Mouse (Mus musculus) midbrain, embryonic 13.5 days (tissue): Measurements from ENCODE around the gene Six3. TPM values are rescaled to one million over a fixed set of nuclear protein-coding genes. Genes with fewer than 3 reads are reported as not detected.
A peak's percentile ranks its signal among the peaks of the same experiment; 100 is the strongest.

ENCODE experiments used
- ATAC-seq: fragments of 200-750 bp; cut with Nextera tagmentation; 2 replicates; pipeline ENCODE4 v1.8.0; 2017; ENCODE audit warnings: mild to moderate bottlenecking, moderate TSS enrichment, moderate library complexity
- H3K27ac ChIP-seq: fragments of 300-500 bp; sonication (generic); 2 replicates; pipeline ENCODE4 v1.5.1; 2015; ENCODE audit warnings: inconsistent platforms, mild to moderate bottlenecking, moderate library complexity
- H3K27me3 ChIP-seq: fragments of 300-500 bp; sonication (generic); 2 replicates; pipeline ENCODE4 v1.6.1; 2015; ENCODE audit warnings: mild to moderate bottlenecking, inconsistent platforms
- H3K36me3 ChIP-seq: fragments of 300-500 bp; sonication (generic); 2 replicates; pipeline ENCODE4 v1.6.1; 2015; ENCODE audit warnings: mild to moderate bottlenecking, inconsistent platforms
- H3K4me1 ChIP-seq: fragments of 300-500 bp; sonication (generic); replicated peaks from 2 replicates; pipeline ENCODE4 v1.6.1; 2015; ENCODE audit warnings: inconsistent platforms
- H3K4me2 ChIP-seq: fragments of 300-500 bp; sonication (generic); replicated peaks from 2 replicates; pipeline ENCODE4 v1.6.1; 2015; ENCODE audit warnings: moderate library complexity, mild to moderate bottlenecking, inconsistent platforms
- H3K4me3 ChIP-seq: fragments of 300-500 bp; sonication (generic); replicated peaks from 2 replicates; pipeline ENCODE4 v1.5.1; 2015; ENCODE audit warnings: mild to moderate bottlenecking, inconsistent platforms
- H3K9ac ChIP-seq: fragments of 300-500 bp; sonication (generic); replicated peaks from 2 replicates; pipeline ENCODE4 v1.6.1; 2015; ENCODE audit warnings: mild to moderate bottlenecking, inconsistent platforms
- H3K9me3 ChIP-seq: fragments of 300-500 bp; sonication (generic); 2 replicates; pipeline ENCODE4 v1.6.1; 2016; ENCODE audit warnings: mild to moderate bottlenecking, inconsistent platforms
- WGBS: fragments of 180-500 bp; shearing (Covaris S2); methylation state at CpG from one replicate; pipeline ENCODE4 v1.1.7; 2015; 5-methylcytosine and 5-hydroxymethylcytosine counted together
- polyA plus RNA-seq: library from polyadenylated mRNA; unstranded; fragments of >200 nt; fragmentation: Nextera tagmentation; extraction: Ambion mirVana; gene quantifications from 2 replicates; pipeline ENCODE4 v1.2.1, GENCODE M21; 2015

Gene Six3
- polyA plus RNA-seq, 1 experiment from 2014 or later, result 21.9 TPM

DNA sequence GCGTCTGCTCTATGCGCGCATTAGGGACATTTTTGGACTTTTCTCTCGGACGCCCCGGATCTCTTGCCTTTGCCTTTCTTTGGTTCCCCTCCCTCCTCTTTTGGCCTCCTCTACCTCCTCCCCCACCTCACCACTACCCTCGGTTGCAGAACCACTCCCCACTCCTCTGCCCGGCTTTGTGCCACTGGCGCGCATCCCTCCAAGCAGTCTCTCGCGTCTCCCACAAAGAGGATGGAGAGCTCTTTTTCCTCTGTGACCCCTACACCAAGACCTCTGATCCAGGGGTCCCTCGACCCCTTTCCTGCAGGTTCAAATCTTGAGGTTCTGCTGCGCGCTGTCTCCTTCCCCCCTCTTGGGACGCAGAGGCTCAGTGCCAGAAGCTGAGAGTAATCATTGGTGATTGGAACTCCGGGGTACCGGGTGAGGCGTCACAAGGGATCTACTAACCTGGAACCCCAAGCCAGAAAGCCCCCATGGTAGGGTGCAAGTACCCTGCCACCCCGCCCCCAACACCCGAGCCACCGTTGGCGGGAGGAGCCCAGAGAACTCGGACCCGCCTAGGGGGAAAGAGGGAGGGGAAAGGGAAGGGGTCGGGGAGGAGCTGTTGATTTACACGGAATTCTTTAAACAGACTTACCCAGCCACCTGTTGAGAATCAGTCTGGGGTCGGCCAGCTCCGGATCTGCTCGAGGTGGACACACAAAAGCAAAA is 758 bp downstream of the Six3 start:
- peaks cover 100% of the 10 kb centered on the region for H3K27me3 ChIP-seq
- peak overlapping the region; percentile 39 for H3K4me3 ChIP-seq
- ATAC-seq, result no peak
- peak overlapping the region; percentile 88 for H3K27ac ChIP-seq
- H3K36me3 ChIP-seq, result no peaks in the 10 kb centered on the region
- no peaks in the 10 kb centered on the region for H3K9me3 ChIP-seq
- peaks cover 20% of the 10 kb centered on the region for H3K4me1 ChIP-seq
- WGBS, result under 1% methylated on average over 25 of the region's 30 CpGs
- H3K4me2 ChIP-seq, result peak overlapping the region; percentile 53
- H3K9ac ChIP-seq, result peak overlapping the region; percentile 56

DNA sequence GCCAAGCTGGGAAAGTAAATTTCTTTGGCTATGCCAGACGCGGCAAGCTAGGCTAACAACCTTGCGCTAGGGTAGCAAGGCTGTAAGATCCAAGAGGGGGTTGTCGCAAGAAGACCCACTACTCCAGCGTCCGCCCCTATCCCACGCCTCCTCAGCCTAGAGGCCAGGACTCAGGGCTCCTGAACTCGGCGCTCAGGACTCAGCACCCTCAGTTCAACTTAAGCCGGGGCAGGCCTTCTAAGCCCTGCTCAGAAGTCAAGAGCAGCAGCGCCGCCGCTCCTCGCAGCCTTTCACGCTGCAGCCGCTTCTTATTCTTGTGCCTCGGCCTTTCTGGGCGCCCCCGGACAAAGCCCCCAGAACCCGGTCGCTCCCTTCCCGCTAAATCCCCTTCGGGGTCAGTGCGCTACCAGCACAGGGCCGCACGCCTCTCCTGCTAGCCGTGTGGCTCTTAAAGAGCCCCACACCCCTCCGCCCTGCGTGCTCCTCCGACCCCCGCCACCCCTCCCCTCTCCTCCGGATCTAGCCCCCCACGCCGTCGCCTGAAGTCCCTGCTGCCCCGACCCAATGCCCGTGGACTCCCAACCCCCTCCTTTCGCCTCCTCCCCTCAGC is 1.4 kb downstream of the Six3 start:
- Histone ChIP-seq H3K27me3 (peaks cover 100% of the 10 kb centered on the region), H3K4me2 (peak overlapping the region; percentile 53), H3K9ac (peak overlapping the region; percentile 56), H3K36me3 (no peaks in the 10 kb centered on the region), H3K27ac (peak overlapping the region; percentile 88), H3K4me3 (peak overlapping the region; percentile 39), H3K9me3 (no peaks in the 10 kb centered on the region), H3K4me1 (peaks cover 20% of the 10 kb centered on the region)
- ATAC-seq, result no peak; the same call in 1 of the 2 replicates
- WGBS, result 1% methylated on average over 38 of the region's 38 CpGs

DNA sequence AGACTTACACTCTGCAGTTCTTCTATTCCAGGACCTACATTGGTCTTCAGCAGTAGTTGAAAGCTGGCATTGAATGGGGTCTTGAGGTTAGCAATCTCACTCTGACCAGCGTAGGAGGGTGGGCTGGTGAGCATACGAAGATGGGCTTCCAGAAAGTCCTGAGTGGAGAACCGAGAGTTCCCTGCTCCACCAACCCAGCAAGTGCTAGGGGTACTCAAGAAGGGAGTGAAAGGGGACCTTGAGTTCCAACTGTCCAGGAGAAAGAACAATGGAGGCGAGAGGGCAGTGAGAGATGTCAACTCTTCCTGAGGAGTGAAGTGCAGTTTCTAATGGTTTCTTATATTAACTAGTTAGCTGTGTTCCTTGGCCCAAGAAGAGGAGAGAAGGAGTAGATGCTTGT is 2.2 kb downstream of the Six3 start:
- Histone ChIP-seq H3K36me3 (no peaks in the 10 kb centered on the region), H3K4me1 (peaks cover 21% of the 10 kb centered on the region), H3K9me3 (no peaks in the 10 kb centered on the region), H3K9ac (peak overlapping the region; percentile 63; the same call in 1 of the 2 replicates), H3K4me2 (peak overlapping the region; percentile 53), H3K27ac (peak overlapping the region; percentile 88), H3K4me3 (peak overlapping the region; percentile 39), H3K27me3 (peaks cover 100% of the 10 kb centered on the region)
- WGBS, result 2% methylated on average over 4 of the region's 4 CpGs
- ATAC-seq, result no peak

DNA sequence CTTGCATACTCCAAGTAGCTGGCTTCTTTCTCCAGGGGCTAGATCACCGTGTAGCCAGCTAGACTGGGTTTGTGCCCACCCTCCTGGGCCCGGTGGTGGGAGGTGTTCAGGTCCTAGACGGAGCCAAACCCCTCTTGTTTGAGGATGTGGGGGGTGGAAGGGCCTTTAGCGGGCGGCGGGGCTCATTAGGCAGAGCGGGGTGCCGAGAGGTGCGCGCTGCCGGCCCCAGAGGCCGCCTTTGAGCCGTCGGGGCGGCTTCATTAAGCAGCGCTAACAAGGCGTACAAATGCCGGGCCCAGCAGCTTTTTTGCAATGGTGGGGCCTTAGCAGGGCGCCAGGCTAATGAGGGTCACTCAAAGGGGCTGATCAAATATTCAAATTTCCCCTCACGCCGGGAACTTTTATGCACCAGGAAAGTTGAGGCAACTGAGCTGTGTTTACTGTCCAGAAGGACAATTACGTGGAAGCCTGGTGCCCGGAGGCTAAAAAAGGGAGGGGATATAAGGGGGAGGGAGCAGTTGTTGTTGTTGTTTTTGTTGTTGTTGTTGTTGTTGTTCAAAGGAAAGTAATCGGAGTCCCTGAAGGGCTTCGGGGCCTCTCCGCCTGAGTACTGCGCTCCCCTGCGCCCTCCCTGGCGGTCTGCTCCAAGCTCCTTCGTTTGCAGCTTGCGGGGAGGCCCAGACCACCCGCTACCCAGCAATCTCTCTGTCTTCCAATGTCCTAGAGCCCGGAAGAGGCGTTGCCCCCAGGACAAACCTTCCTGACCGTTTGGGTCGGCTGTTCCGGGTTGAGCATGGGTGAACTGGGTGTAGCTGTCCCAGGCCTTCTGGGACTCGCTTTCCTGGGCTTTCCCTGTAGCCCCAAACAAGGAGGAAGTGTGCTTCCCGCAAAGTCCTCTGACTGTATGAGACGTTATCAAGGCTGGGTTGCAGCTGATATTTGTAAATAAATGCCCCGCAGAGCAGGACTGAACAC is 3.4 kb downstream of the Six3 start:
- 1% methylated on average over 41 of the region's 41 CpGs for WGBS
- Histone ChIP-seq H3K9me3 (no peaks in the 10 kb centered on the region), H3K4me2 (peak overlapping the region; percentile 53), H3K9ac (peak overlapping the region; percentile 63), H3K27ac (peak overlapping the region; percentile 88), H3K4me1 (peaks cover 33% of the 10 kb centered on the region), H3K4me3 (peak overlapping the region; percentile 39), H3K27me3 (peaks cover 100% of the 10 kb centered on the region), H3K36me3 (no peaks in the 10 kb centered on the region)
- ATAC-seq, result no peak

DNA sequence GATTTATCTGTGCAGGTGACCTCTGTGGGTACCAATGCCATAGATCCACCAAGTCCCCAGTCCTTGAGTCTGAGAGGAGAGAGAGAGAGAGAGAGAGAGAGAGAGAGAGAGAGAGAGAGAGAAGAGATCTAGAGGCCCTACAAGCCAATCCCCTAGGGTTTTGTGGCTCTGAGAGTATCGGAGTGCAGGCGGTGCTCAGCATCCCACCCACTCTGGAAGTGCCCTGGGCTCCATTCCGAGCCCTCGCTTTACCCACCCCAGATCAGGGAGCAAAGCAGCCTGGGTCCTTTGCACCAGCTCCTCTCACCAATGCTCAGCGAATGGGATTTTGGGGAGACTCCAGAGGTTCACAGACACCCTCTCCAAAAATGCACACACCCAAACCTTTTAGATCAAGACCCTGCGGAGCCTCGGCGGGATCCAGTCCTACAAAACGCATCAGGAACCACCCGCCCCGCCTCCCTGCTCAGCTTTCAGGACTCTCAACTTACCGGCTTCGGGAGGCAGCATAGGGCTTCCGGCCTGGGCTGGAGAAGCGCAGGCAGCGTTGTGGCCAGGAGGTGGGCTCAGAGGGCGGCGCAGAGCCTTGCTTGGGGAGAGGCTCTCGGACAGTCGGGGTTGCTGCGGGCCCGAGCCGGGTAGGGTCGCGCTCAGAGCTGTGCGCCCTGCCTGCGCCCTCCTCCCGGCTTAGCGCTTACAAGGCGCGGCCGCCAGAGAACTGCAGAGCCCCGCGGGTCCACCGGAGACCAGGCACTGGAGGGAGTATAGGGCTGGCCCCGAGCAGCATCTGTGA is 4.4 kb downstream of the Six3 start:
- Histone ChIP-seq H3K27ac (peak overlapping the region; percentile 88), H3K36me3 (no peaks in the 10 kb centered on the region), H3K4me1 (peaks cover 34% of the 10 kb centered on the region), H3K9ac (peak overlapping the region; percentile 63), H3K9me3 (no peaks in the 10 kb centered on the region), H3K4me3 (peak overlapping the region; percentile 39), H3K27me3 (peaks cover 100% of the 10 kb centered on the region), H3K4me2 (peak overlapping the region; percentile 53)
- under 1% methylated on average over 33 of the region's 36 CpGs for WGBS
- peak; percentile 12; the same call in 1 of the 2 replicates for ATAC-seq

DNA sequence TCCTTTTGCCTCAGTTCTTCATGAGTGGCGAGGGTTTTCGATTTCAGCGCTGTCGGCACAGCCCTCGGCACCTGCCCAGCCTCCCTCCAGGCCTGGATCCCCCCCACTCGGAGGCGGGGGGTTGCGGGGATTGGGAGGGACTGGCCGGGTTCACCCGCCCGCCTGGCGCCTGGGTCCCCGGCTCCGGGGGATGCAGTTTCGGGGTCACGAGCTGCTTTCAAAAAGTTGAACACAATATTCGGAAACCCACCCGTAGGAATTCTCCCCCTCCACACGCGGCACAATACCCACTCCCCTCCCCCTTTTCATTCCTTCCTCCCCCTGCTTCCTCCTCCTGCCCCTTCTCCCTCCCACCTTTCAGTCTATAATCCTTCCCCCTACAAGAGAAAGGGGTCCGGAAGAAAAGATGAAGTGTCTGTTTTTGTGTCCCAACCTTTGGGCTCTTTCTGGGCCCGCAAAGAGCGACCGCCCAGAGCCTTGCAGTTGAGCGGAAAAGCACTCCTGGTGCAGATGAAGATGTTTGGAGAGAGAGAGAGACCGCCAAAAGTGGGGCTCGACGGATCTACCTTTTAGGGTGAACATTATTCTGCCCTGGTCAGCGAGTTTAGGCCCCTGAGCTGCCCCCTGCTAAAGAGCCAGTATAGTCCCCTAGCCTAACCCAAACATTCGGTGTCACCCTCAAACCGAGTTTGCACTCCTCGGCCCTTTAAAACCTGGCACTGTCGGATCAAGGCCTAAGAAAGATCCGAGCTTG is 5.1 kb downstream of the Six3 start:
- Histone ChIP-seq H3K27ac (peak overlapping the region; percentile 88), H3K4me2 (peak overlapping the region; percentile 53), H3K36me3 (no peaks in the 10 kb centered on the region), H3K4me3 (peak overlapping the region; percentile 39), H3K4me1 (peaks cover 38% of the 10 kb centered on the region), H3K9ac (peak overlapping the region; percentile 63), H3K9me3 (no peaks in the 10 kb centered on the region), H3K27me3 (peaks cover 100% of the 10 kb centered on the region)
- 1% methylated on average over 34 of the region's 34 CpGs for WGBS
- ATAC-seq, result no peak; the same call in 1 of the 2 replicates

DNA sequence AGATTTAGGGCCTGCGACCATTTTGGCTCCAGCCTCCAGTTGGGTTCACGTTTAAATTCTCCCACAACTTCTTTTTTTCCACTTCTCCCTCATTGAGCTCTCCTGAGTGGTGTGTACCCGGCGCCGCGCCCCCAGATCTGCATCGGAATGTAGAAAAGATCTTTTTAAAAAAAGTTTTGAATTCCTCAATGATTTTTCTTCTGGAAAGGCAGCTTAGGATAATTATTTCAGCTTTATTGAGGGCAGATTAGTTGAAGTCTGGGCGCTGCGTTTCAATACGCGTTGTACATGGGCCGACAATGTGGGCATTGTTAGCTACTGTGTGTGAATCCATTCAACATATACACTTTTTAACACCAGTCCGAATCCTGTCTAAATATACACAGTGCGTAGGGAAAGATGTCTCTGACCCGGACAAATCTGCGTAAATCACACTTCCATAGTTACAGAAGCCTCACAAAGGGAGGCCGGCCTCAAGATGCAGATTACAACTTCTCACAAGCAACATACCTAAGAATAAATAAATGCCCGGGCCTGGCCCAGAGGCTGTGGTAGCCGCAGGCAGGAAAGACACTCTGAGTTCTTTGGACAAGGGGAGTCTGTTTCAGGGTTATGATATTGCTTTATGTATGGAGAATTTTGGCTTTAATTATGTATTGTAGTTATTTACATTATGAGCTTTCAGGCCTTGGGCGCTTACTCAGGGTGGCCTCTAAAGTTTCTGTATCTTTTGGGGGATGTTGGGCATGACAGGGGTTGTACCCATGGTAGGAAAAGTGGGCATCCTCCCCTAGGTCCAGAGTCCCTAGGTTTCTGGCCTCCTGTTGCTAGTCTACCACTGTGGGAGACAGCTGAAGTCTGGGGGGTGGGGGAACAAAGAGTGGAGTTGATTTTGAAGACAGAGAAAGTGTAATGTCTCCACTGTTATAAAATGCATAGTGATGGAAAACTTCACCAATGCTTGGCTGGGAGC is 6.0 kb downstream of the Six3 start:
- Histone ChIP-seq H3K9me3 (no peaks in the 10 kb centered on the region), H3K36me3 (no peaks in the 10 kb centered on the region), H3K4me3 (peak overlapping the region; percentile 39), H3K4me1 (peaks cover 39% of the 10 kb centered on the region), H3K27me3 (peaks cover 97% of the 10 kb centered on the region), H3K27ac (peak overlapping the region; percentile 88), H3K9ac (peak overlapping the region; percentile 63), H3K4me2 (peak overlapping the region; percentile 53)
- ATAC-seq, result no peak
- 5% methylated on average over 20 of the region's 20 CpGs for WGBS

DNA sequence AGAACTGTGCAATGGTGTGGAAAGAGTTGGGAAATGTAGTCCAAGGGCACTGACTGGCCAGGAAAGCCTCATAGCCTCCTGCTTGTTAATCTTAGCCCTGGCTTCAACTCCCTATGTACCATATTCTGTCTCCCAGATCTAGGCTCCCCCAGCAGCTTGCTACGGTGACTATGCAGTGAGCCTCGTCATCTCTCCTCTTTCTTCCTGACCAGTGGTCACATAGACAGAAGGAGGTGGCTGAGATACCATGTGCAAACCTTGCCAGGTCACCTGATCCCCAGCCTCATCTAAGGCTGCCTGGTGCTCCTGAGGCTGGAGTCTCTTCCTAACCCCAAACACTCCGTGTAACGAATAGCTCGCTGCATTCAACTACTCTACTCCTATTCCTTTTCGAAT is 6.7 kb downstream of the Six3 start:
- 2% methylated on average over 6 of the region's 6 CpGs for WGBS
- Histone ChIP-seq H3K9ac (0 out of 2 replicates have a peak overlapping the region, but pooled peaks have one; percentile 40), H3K27me3 (peaks cover 94% of the 10 kb centered on the region), H3K4me3 (peak overlapping the region; percentile 16; the same call in 1 of the 2 replicates), H3K4me1 (peaks cover 35% of the 10 kb centered on the region), H3K4me2 (peak overlapping the region; percentile 53), H3K27ac (peak overlapping the region; percentile 88), H3K36me3 (no peaks in the 10 kb centered on the region), H3K9me3 (no peaks in the 10 kb centered on the region)
- no peak for ATAC-seq

DNA sequence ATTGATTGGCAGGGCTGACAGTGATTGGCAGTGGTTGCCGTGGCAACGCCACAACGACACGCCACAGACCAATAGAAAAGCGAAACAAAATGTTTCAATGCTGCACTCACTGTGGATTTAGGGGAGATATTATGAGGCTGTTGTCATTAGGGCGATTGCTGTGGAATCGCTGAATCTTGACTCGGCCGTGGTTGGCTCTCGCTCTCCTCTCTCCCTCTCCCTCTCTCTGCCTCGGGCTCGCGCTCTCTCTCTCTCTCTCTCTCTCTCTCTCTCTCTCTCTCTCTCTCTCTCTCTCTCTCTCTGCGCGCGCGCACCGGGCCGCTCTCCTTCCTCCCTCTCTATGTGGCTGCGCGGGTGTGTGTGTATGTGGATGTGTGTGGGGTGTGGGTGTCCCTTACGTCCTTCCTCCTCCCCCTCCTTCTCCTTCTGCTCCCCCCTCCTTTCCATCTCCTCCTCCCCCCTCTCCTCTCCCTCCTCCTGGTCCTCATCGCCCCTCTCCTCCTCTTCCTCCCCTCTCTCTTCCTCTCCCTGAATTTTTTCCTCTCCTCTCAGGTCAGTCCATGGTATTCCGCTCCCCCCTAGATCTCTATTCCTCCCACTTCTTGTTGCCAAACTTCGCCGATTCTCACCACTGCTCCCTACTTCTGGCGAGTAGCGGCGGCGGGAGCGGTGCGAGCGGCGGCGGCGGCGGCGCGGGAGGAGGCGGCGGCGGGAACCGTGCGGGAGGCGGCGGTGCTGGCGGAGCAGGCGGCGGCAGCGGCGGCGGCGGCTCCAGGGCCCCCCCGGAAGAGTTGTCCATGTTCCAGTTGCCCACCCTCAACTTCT is 7.5 kb downstream of the Six3 start:
- Histone ChIP-seq H3K36me3 (no peaks in the 10 kb centered on the region), H3K4me3 (peak overlapping the region; percentile 46), H3K27ac (peak overlapping the region; percentile 87), H3K9ac (peak overlapping the region; percentile 67), H3K9me3 (no peaks in the 10 kb centered on the region), H3K4me1 (peaks cover 32% of the 10 kb centered on the region), H3K27me3 (peaks cover 94% of the 10 kb centered on the region), H3K4me2 (peak overlapping the region; percentile 53)
- peak; percentile 59 for ATAC-seq
- 0% methylated on average over 47 of the region's 54 CpGs for WGBS
